Mouse (Mus musculus): ENCODE results near the gene Ppif.

GRCm38 (mm10) chr14:25746971-25747945, 53.3 kb downstream of the Ppif start:
- no peak for TF ChIP-seq CTCF (IDR thresholded peaks at IDR 0.05)
- TF ChIP-seq EP300 (IDR thresholded peaks at IDR 0.05), result no peak
